Mouse (Mus musculus): ENCODE measurements around the gene Capg.
A peak's percentile ranks its signal among the peaks of the same experiment; 100 is the strongest.

Capg gene

GRCm38 (mm10) chr6:72544283-72544987 is at the start of gene Capg:
TSS of gene Capg (plus strand) at chr6:72544391.
- peak; percentile 48 for DNase-seq (ENCODE audit: low spot score)

- DNase-seq (ENCODE audit: low spot score): no peak
These were observed 45.2 kb upstream of the Capg start for GRCm38 (mm10) chr6:72498950-72499349.

- DNase-seq (ENCODE audit: low spot score): no peak
These were observed 40.9 kb upstream of the Capg start for GRCm38 (mm10) chr6:72503309-72503708.

GRCm38 (mm10) chr6:72503939-72504338 is 40.3 kb upstream of the Capg start:
- peak; percentile 45 for DNase-seq (ENCODE audit: low spot score)

GRCm38 (mm10) chr6:72506104-72506503 is 38.1 kb upstream of the Capg start:
- DNase-seq (ENCODE audit: low spot score): no peak

GRCm38 (mm10) chr6:72508596-72508995 is 35.6 kb upstream of the Capg start:
- DNase-seq (ENCODE audit: low spot score): no peak

DNA sequence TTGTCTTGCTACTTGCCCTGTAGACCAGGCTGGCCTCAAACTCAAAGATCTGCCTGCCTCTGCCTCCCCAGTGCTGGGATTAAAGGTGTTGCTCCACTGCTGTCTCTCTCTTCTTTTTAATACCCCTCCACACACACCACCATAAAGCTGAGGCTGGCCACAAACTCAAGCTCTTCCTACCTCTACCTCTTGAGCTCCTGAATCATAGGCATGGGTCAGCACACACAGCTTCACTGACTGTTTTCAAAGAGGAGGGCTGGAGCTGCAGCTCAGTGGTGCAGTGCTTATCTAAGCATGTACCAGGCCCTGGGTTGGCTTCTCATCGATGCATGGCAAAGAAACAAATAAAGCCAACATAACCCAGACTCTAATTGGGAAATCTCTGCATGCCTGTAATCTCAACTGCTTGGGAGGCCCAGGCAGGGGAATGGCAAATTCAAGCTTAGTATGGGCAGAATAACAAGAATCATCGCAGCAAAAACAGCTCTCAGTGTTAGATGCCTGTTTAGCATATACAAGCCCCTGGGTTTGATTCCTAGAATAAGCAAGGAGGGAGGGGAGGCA is 34.2 kb upstream of the Capg start:
- DNase-seq (ENCODE audit: low spot score): no peak

- DNase-seq (ENCODE audit: low spot score): no peak
These were observed 33.3 kb upstream of the Capg start for GRCm38 (mm10) chr6:72510686-72511421.

- peak; percentile 75 for DNase-seq (ENCODE audit: low spot score)
These were observed 31.7 kb upstream of the Capg start for GRCm38 (mm10) chr6:72512386-72513070.

DNA sequence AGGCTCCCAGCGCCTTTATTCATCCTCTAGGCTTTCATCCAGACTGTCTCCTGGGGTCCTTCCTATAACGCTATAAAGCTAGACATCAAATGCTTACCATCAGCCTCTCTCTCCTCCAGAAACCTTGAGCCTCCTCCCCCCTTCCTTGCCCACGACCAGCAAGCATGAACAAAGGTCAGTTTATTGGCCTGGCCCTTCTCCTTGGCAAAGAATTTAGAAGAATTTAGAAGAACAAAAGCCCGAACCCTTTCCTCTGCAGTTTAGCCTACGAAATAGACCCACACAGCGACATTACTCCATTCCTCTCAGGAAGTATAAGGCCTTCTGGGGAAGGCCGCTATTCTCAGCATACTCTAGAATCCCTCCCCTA is 31.1 kb upstream of the Capg start:
- DNase-seq (ENCODE audit: low spot score): no peak

DNA sequence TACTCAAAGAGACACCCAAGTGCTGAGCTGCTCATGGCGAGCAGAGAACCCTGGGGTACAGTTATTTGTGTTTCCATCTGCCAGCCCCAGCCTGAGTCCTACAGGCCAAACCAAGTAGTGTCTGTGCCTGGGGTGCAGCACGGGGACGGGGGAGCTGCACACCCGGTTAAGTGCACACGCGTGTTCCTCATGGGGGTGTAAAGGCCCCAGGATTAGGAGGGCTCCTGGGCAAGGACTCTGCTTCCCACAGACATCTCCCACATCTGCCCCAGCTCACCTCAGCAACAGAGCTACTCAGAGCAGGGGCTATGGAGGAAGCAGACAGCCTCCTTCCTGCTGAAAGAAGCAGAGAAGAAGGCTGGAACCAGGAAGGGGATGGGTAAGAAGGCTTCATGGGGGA is 28.5 kb upstream of the Capg start:
- DNase-seq (ENCODE audit: low spot score): no peak

- no peak for DNase-seq (ENCODE audit: low spot score)
These were observed 25.3 kb upstream of the Capg start for GRCm38 (mm10) chr6:72518842-72519241.

- DNase-seq (ENCODE audit: low spot score): no peak
These were observed 24.9 kb upstream of the Capg start for GRCm38 (mm10) chr6:72519303-72519702.

GRCm38 (mm10) chr6:72519892-72520663 is 24.1 kb upstream of the Capg start:
- DNase-seq (ENCODE audit: low spot score): no peak

GRCm38 (mm10) chr6:72520904-72521303 is 23.3 kb upstream of the Capg start:
- DNase-seq (ENCODE audit: low spot score): no peak

- no peak for DNase-seq (ENCODE audit: low spot score)
These were observed 22.6 kb upstream of the Capg start, which contains the start of gene Sh2d6 for GRCm38 (mm10) chr6:72521607-72522006. TSS of gene Sh2d6 (minus strand) at chr6:72521707.

- DNase-seq (ENCODE audit: low spot score): no peak
These were observed 21.9 kb upstream of the Capg start for GRCm38 (mm10) chr6:72522288-72522687.

GRCm38 (mm10) chr6:72523222-72523621 is 21.0 kb upstream of the Capg start:
- no peak for DNase-seq (ENCODE audit: low spot score)

- DNase-seq (ENCODE audit: low spot score): no peak
These were observed 20.0 kb upstream of the Capg start for GRCm38 (mm10) chr6:72524160-72524559.

GRCm38 (mm10) chr6:72527070-72527469 is 17.1 kb upstream of the Capg start:
- no peak for DNase-seq (ENCODE audit: low spot score)

DNA sequence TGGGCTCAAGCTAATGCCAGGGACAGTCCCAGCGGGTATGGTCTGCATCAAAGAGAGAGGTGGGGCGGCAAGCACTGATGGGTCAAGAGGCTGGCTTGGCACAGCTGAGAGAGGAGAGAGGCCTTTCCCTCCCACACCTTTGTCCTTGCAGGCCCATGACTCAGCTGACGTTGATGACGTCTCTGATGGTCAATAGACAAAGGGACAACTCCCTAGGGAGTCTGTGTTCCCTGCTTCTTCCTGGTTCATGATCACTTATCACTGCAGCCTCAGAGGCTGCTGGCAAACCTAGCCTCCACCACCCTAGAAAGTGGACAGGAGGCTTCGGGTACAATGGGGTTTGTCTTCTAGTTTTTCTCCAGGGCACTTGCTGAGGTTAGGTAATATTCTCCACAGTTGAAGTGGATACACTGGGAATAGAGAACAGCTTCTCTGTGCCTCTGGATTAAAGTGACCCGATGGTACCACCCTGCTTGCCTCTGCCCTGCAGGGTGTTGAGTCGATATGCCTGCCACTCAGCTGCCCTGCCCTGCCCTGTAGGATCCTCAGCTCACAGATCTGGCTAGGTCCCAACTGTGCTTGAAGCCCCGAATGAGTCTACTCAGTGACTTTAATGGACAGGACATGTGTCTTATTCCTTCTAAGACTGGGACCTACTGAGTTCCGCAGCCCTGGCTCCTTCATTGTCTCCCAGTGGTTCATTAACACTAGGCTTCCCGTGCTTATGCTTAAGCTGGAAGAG is 15.6 kb upstream of the Capg start:
- no peak for DNase-seq (ENCODE audit: low spot score)
